Mouse (Mus musculus) kidney, postnatal 0 days (tissue): Measurements from ENCODE around the gene Gpr84. TPM values are rescaled to one million over a fixed set of nuclear protein-coding genes. Genes with fewer than 3 reads are reported as not detected.

ENCODE experiments used
- ATAC-seq: fragments of 200-750 bp; cut with Nextera tagmentation; replicated peaks from 2 replicates; pipeline ENCODE4 v1.8.0; 2017; ENCODE audit warnings: low read depth, moderate number of reproducible peaks, moderate TSS enrichment, moderate library complexity; ENCODE audit not compliant: low FRiP score
- DNase-seq: peaks from one replicate; pipeline ENCODE4 v3.0.0-alpha.2; 2016; ENCODE audit warnings: low spot score
- H3K27ac ChIP-seq: fragments of 300-500 bp; sonication (generic); 2 replicates; pipeline ENCODE4 v1.5.1; 2014; ENCODE audit warnings: mild to moderate bottlenecking
- H3K27me3 ChIP-seq: fragments of 300-500 bp; sonication (generic); 2 replicates; pipeline ENCODE4 v1.6.1; 2014; ENCODE audit warnings: low read length, mixed read lengths; ENCODE audit not compliant: insufficient read depth
- H3K36me3 ChIP-seq: fragments of 300-500 bp; sonication (generic); 2 replicates; pipeline ENCODE4 v1.6.1; 2014; ENCODE audit warnings: low read length, mixed read lengths; ENCODE audit not compliant: insufficient read depth
- H3K4me1 ChIP-seq: fragments of 300-500 bp; sonication (generic); replicated peaks from 2 replicates; pipeline ENCODE4 v1.6.1; 2014; ENCODE audit warnings: antibody characterized with exemption, low read length, mixed read lengths; ENCODE audit not compliant: insufficient read depth
- H3K4me2 ChIP-seq: fragments of 300-500 bp; sonication (generic); 2 replicates; pipeline ENCODE4 v1.6.1; 2014; ENCODE audit warnings: mild to moderate bottlenecking, low read length, moderate library complexity, mixed read lengths
- H3K4me3 ChIP-seq: fragments of 300-500 bp; sonication (generic); replicated peaks from 2 replicates; pipeline ENCODE4 v1.5.1; 2014; ENCODE audit warnings: low read depth, low read length
- H3K9ac ChIP-seq: fragments of 300-500 bp; sonication (generic); 2 replicates; pipeline ENCODE4 v1.6.1; 2014; ENCODE audit warnings: low read depth, low read length
- H3K9me3 ChIP-seq: fragments of 300-500 bp; sonication (generic); replicated peaks from 2 replicates; pipeline ENCODE4 v1.6.1; 2016; ENCODE audit warnings: low read length, inconsistent platforms, mixed read lengths
- CTCF ChIP-seq: IDR thresholded peaks from 2 replicates; pipeline ENCODE4 v1.5.1; 2016; ENCODE audit warnings: antibody characterized with exemption, low read depth, mild to moderate bottlenecking, moderate library complexity
- WGBS: fragments of 180-500 bp; shearing (Covaris S2); extraction: QIAGEN DNeasy Blood & Tissue Kit; methylation state at CpG from one replicate; pipeline ENCODE4 v1.1.7; 2014; 5-methylcytosine and 5-hydroxymethylcytosine counted together
- polyA plus RNA-seq: library from polyadenylated mRNA; unstranded; fragments of >200 nt; fragmentation: Nextera tagmentation; extraction: Ambion mirVana; gene quantifications from 2 replicates; pipeline ENCODE4 v1.2.1, GENCODE M21; 2015

The Gpr84 gene
- polyA plus RNA-seq, 1 experiment from 2014 or later = 0.47 TPM

DNA sequence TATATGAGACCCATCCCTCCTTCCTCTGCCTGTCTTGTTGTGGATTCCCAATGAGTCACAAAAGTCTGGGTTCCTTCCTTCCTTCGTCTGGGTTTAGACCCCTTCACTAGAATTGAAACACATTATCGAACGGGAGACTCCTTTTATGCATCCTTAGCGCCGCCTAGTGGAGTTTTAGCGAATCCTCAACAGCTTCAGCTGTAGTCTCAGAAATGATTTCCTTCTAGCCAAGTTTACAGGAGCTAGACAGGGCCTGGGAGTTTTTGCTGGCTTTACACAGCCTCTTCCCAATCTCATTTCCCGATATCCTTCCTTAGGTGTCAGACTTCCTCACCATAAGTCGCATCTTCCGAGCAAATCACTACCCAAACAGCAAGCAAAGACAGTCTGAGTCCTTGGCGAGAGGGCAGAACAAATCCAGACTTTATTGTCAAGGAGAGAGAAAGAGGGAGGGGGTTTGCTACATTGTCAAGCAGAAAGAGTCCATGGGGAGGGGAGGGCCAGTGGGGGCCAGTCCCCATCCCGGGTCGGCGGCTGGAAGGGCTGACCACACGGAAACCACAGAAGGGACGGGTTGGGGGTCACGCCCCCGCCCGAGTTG is 3.2 kb upstream of the Gpr84 start:
- no peak for ATAC-seq
- 18% methylated on average over 18 of the region's 18 CpGs for WGBS
- Histone ChIP-seq H3K27me3 (no peaks in the 10 kb centered on the region), H3K9ac (no peak overlapping the region), H3K27ac (no peak overlapping the region), H3K4me3 (no peak overlapping the region), H3K36me3 (peaks cover 12% of the 10 kb centered on the region; the same call in 1 of the 2 replicates), H3K9me3 (no peaks in the 10 kb centered on the region), H3K4me1 (peaks cover 17% of the 10 kb centered on the region; the same call in 1 of the 2 replicates), H3K4me2 (peak overlapping the region; percentile 68; the same call in 1 of the 2 replicates)
- DNase-seq = peak; percentile 94
- peak; percentile 91 for TF ChIP-seq CTCF

DNA sequence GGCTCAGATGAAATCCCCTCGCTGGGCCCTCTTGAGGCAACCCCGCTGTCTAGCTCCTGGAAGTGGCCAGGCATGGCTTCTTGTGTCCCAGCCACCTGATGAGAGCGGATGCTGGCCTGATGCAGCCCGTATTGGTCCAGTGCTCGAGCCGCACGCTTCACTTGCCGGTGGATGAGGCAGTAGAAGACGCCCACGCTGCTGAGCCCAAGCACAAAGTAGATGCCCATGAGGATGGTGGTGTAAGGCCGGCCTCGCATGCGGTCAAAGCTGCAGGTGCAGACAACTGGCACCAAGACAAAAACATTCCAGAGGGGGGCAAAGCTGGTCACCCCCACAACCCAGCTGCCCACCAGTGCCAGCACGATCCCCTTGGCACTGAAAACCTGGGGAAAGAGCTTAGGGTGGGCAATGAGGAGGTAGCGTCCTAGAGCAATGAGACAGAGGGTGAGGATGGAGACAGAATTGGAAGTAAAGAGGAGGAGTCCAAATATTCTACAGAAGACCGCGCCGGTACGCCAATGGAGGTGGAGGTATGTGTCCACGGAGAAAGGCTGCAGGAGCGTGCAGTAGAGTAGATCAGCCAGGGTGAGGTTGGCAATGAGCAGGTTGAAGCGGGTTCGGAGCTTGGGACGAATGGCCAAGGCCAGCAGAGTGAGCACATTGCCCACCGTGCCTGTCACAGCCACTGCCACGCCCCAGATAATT is 1.4 kb downstream of the Gpr84 start:
- no peak for TF ChIP-seq CTCF
- no peaks in the 10 kb centered on the region for H3K36me3 ChIP-seq
- WGBS = 51% methylated on average over 26 of the region's 26 CpGs

GRCm38 (mm10) chr15:103308056-103308875 is 2.1 kb downstream of the Gpr84 start:
- TF ChIP-seq CTCF = peak; percentile 51; the same call in 1 of the 2 replicates
- H3K27me3 ChIP-seq = no peaks in the 10 kb centered on the region
- H3K9me3 ChIP-seq = no peaks in the 10 kb centered on the region
- H3K36me3 ChIP-seq = no peaks in the 10 kb centered on the region
- DNase-seq (no peak), ATAC-seq (no peak)
- 38% methylated on average over 28 of the region's 28 CpGs for WGBS
- H3K9ac ChIP-seq = no peak overlapping the region
- H3K4me3 ChIP-seq = no peak overlapping the region
- peaks cover 17% of the 10 kb centered on the region for H3K4me1 ChIP-seq
- H3K27ac ChIP-seq = no peak overlapping the region
- H3K4me2 ChIP-seq = peak overlapping the region; percentile 6; the same call in 1 of the 2 replicates

More for the DNA sequence above, 1.4 kb downstream of the Gpr84 start:
- peaks cover 13% of the 10 kb centered on the region for H3K4me1 ChIP-seq
- H3K4me2 ChIP-seq = peak overlapping the region; percentile 6; the same call in 1 of the 2 replicates
- no peak for ATAC-seq
- no peak for DNase-seq
- H3K27ac ChIP-seq = no peak overlapping the region
- H3K9ac ChIP-seq = no peak overlapping the region
- no peak overlapping the region for H3K4me3 ChIP-seq
- no peaks in the 10 kb centered on the region for H3K9me3 ChIP-seq
- H3K27me3 ChIP-seq = no peaks in the 10 kb centered on the region

DNA sequence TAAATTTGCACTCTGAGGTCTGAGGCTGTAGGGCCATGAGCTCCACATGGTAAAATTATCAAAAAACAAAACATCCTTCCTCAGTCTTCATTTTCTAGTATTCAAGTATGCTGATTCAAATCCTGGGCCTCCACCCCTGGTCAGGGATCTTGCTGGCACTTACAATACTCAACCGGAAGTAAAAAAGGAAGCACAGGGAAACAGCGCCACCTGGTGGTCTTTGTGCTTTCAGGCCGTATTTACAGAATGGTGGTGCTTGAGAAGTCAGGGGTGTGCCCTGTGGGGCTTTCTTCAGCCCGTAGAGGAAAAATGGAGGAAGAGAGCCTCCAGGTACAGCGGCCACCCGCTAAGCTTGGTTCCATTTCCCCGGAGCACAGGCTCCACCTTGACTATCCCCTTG is 3.3 kb downstream of the Gpr84 start:
- no peak overlapping the region for H3K4me3 ChIP-seq
- no peaks in the 10 kb centered on the region for H3K9me3 ChIP-seq
- no peaks in the 10 kb centered on the region for H3K36me3 ChIP-seq
- no peaks in the 10 kb centered on the region for H3K27me3 ChIP-seq
- ATAC-seq = no peak
- TF ChIP-seq CTCF = peak; percentile 100
- H3K27ac ChIP-seq = peak overlapping the region; percentile 96; the same call in 1 of the 2 replicates
- 0 out of 2 replicates have a peak overlapping the region, but pooled peaks have one; percentile 21 for H3K4me2 ChIP-seq
- peaks cover 28% of the 10 kb centered on the region for H3K4me1 ChIP-seq
- WGBS = 3% methylated on average over 7 of the region's 7 CpGs
- H3K9ac ChIP-seq = no peak overlapping the region
- DNase-seq = peak; percentile 96

DNA sequence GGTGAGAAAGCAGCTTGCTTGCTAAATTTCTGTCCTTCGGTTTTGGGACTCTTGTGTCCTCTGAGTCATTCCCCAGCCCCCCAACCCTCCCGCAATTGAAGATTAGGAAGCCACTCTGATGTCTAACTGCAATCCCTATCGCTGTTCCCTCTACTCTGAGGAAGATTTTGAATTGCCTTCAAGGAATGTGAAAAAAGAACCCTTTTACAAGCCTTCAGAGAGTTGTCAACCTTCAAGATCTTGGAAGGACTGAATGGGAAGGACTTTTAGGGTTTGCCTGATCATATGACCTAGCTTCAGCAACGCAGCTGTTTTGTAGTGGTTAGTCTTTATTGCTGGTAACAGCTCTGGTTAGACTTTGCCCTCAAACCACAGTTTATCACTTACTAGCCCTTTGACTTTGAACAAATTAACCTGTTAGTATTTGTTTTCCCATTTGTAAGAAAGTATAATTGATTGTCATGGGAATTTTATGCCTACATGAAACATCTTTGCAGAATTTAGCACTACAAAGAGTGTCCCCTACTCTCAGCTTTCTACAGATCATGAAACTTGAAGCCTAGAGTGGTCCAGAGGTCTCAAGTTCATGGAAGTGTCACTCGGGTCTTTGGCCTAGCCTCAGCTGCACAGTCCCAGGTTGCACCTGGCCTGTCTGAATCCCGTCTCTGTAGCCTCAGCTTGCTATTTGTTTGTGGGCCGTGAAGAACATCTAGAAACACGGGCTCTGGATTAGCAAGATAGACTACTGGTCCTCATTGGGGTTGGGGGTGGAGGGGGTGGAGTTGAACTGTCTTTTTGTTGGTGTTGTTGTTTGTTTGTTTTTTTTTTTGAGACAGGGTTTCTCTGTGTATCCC is 4.4 kb downstream of the Gpr84 start:
- Histone ChIP-seq H3K4me3 (peak overlapping the region; percentile 41), H3K36me3 (no peaks in the 10 kb centered on the region), H3K4me1 (peaks cover 39% of the 10 kb centered on the region), H3K9me3 (no peaks in the 10 kb centered on the region), H3K9ac (peak overlapping the region; percentile 59), H3K27me3 (no peaks in the 10 kb centered on the region), H3K27ac (peak overlapping the region; percentile 96), H3K4me2 (peak overlapping the region; percentile 67)
- DNase-seq (peak; percentile 83), ATAC-seq (no peak)
- TF ChIP-seq CTCF = no peak
- 20% methylated on average over 8 of the region's 8 CpGs for WGBS
